Mouse (Mus musculus) testis, adult 2 months (tissue): Measurements from ENCODE around the gene Stra6. TPM values are rescaled to one million over a fixed set of nuclear protein-coding genes. Genes with fewer than 3 reads are reported as not detected.
A peak's percentile ranks its signal among the peaks of the same experiment; 100 is the strongest.

Experiments
- H3K27ac ChIP-seq: fragments of 200-500 bp; 2 replicates; pipeline ENCODE4 v1.5.1; 2012; ENCODE audit warnings: low read depth, low read length; ENCODE audit not compliant: control insufficient read depth, insufficient read depth
- H3K27me3 ChIP-seq: fragments of 200-500 bp; 2 replicates; pipeline ENCODE4 v1.6.1; 2012; ENCODE audit warnings: mild to moderate bottlenecking, low read length, moderate library complexity; ENCODE audit not compliant: control insufficient read depth, insufficient read depth
- H3K36me3 ChIP-seq: fragments of 200-500 bp; 2 replicates; pipeline ENCODE4 v1.6.1; 2012; ENCODE audit warnings: mild to moderate bottlenecking, low read length; ENCODE audit not compliant: control insufficient read depth, insufficient read depth
- H3K4me1 ChIP-seq: fragments of 200-500 bp; 2 replicates; pipeline ENCODE4 v1.6.1; 2012; ENCODE audit warnings: low read length; ENCODE audit not compliant: control insufficient read depth, insufficient read depth
- H3K4me3 ChIP-seq: fragments of 200-500 bp; 2 replicates; pipeline ENCODE4 v1.5.1; 2012; ENCODE audit warnings: low read depth, mild to moderate bottlenecking, low read length, moderate library complexity, mixed read lengths; ENCODE audit not compliant: control insufficient read depth
- CTCF ChIP-seq: fragments of 200-500 bp; IDR thresholded peaks from 2 replicates; pipeline ENCODE4 v1.5.1; 2012; ENCODE audit warnings: low read depth, mild to moderate bottlenecking, inconsistent platforms, low read length, moderate library complexity; ENCODE audit not compliant: control insufficient read depth, insufficient read depth, insufficient replicate concordance
- POLR2A ChIP-seq: fragments of 200-500 bp; IDR thresholded peaks from 2 replicates; pipeline ENCODE4 v1.6.1; 2012; ENCODE audit warnings: low read depth, mild to moderate bottlenecking, inconsistent platforms, low read length, moderate library complexity; ENCODE audit not compliant: control insufficient read depth
- polyA plus RNA-seq: library from polyadenylated mRNA; depleted of rRNA; stranded (reverse); fragments of >200 nt; gene quantifications from 2 replicates; pipeline ENCODE4 v1.2.3, GENCODE M21; 2012

The Stra6 gene
- polyA plus RNA-seq, 1 experiment, result 6.4 TPM

- no peak for TF ChIP-seq CTCF
- no peak for TF ChIP-seq POLR2A
- Histone ChIP-seq H3K4me1 (no peaks in the 10 kb centered on the region; the same call in 1 of the 2 replicates), H3K4me3 (no peak overlapping the region), H3K36me3 (no peaks in the 10 kb centered on the region), H3K27ac (no peak overlapping the region), H3K27me3 (no peaks in the 10 kb centered on the region)
Measured at GRCm38 (mm10) chr9:58049861-58050260, 13.7 kb upstream of the Stra6 start.

- no peak overlapping the region for H3K4me3 ChIP-seq
- no peaks in the 10 kb centered on the region; the same call in 1 of the 2 replicates for H3K4me1 ChIP-seq
- no peaks in the 10 kb centered on the region for H3K27me3 ChIP-seq
- no peak for TF ChIP-seq CTCF
- no peak for TF ChIP-seq POLR2A
- H3K36me3 ChIP-seq, result no peaks in the 10 kb centered on the region
- no peak overlapping the region for H3K27ac ChIP-seq
Measured at GRCm38 (mm10) chr9:58051937-58052336, 11.7 kb upstream of the Stra6 start.

- no peak for TF ChIP-seq POLR2A
- peak; percentile 51; the same call in 1 of the 2 replicates for TF ChIP-seq CTCF
- H3K4me1 ChIP-seq, result no peaks in the 10 kb centered on the region; the same call in 1 of the 2 replicates
- H3K36me3 ChIP-seq, result no peaks in the 10 kb centered on the region
- H3K27me3 ChIP-seq, result no peaks in the 10 kb centered on the region
- H3K27ac ChIP-seq, result no peak overlapping the region
- no peak overlapping the region for H3K4me3 ChIP-seq
Measured at GRCm38 (mm10) chr9:58053102-58053501, 10.5 kb upstream of the Stra6 start.

- Histone ChIP-seq H3K27me3 (no peaks in the 10 kb centered on the region), H3K27ac (no peak overlapping the region), H3K4me3 (no peak overlapping the region), H3K36me3 (no peaks in the 10 kb centered on the region), H3K4me1 (no peaks in the 10 kb centered on the region; the same call in 1 of the 2 replicates)
- no peak for TF ChIP-seq CTCF
- TF ChIP-seq POLR2A, result no peak
Measured at GRCm38 (mm10) chr9:58053544-58053943, 10.0 kb upstream of the Stra6 start.

DNA sequence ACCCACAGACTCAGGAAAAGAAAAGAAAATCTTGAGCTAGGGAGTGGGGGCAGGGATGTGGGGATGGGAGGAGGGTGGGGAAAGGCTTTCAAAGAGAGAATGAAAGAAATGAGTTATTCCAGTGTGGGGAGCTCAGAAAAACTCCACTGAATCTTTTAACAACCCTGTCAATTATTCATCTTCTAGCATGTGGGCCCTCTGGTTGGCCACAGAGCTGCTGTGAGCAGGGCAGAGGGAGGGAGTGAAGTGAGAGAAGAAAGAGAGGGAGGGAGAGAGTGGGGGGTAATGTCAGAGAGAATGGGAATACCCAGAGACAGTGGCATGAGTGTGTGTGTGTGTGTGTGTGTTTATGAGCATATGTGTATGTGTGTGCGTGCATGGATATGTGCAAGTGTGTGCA is 9.6 kb upstream of the Stra6 start:
- H3K4me3 ChIP-seq, result no peak overlapping the region
- no peak overlapping the region for H3K27ac ChIP-seq
- TF ChIP-seq POLR2A (no peak), CTCF (no peak)
- H3K27me3 ChIP-seq, result no peaks in the 10 kb centered on the region
- H3K4me1 ChIP-seq, result no peaks in the 10 kb centered on the region; the same call in 1 of the 2 replicates
- H3K36me3 ChIP-seq, result no peaks in the 10 kb centered on the region

DNA sequence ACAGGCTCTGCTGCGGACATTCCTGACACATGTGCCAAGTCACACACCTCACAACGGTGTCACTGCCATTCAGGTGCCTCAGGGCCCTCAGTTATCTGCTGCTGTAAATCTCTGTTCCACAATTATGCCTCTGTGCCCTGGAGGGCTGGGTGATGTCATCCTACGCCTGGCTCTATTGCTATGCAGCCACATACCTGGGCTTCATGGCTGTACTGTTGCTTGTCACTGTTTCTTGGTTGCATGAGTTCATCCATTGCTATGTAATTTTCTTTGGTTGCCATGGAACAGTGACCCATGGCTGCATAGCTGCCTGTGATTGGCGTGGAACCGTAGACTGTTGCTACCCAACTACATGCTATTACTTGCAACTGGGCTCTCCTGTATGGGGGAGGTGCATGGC is 7.9 kb upstream of the Stra6 start:
- Histone ChIP-seq H3K27me3 (no peaks in the 10 kb centered on the region), H3K4me1 (no peaks in the 10 kb centered on the region; the same call in 1 of the 2 replicates), H3K4me3 (no peak overlapping the region), H3K36me3 (no peaks in the 10 kb centered on the region), H3K27ac (no peak overlapping the region)
- TF ChIP-seq POLR2A (no peak), CTCF (no peak)

DNA sequence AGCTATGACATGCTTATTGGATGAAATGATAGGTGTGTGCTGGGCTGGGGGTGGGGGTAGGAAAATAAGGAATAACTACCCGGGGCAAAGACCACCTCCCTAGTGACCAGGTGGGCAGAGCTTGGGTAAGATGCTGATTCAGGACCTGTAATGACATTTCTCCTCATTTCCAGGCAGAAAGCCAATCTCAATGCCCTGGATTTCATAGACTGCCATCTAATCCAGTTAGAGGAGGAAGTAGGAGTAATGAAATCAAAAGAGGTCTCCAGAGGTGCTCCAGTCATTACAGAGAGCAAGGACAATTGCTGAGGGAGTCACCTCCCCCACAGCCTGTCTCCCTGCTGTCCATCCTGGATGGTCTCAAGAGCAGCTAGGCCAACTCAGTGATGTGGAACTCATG is 3.7 kb upstream of the Stra6 start:
- H3K4me1 ChIP-seq, result no peaks in the 10 kb centered on the region
- H3K36me3 ChIP-seq, result no peaks in the 10 kb centered on the region
- no peaks in the 10 kb centered on the region for H3K27me3 ChIP-seq
- no peak for TF ChIP-seq POLR2A
- no peak overlapping the region for H3K27ac ChIP-seq
- H3K4me3 ChIP-seq, result no peak overlapping the region
